Mouse (Mus musculus) CH12.LX (cell line): ENCODE data around the gene Arhgef2.

ENCODE experiments used
- CHD2 ChIP-seq: IDR thresholded peaks from 2 replicates; pipeline ENCODE4 v1.6.1; 2011; ENCODE audit warnings: low read length, improper control_type of control experiment
- CTCF ChIP-seq, 2 experiments: IDR thresholded peaks in 1 of 2; conservative IDR thresholded peaks in 1 of 2; 2 replicates each; pipeline ENCODE4 v1.5.1; 2011 to 2012; ENCODE audit warnings: low read depth in 2 of 2, low read length in 2 of 2, improper control_type of control experiment in 1 of 2, inconsistent platforms in 1 of 2, mild to moderate bottlenecking in 1 of 2, moderate library complexity in 1 of 2
- EP300 ChIP-seq: IDR thresholded peaks from 2 replicates; pipeline ENCODE4 v1.6.1; 2011; ENCODE audit warnings: low read length, improper control_type of control experiment
- MAFK ChIP-seq: IDR thresholded peaks from 2 replicates; pipeline ENCODE4 v1.6.1; 2011; ENCODE audit warnings: low read length, improper control_type of control experiment; ENCODE audit not compliant: insufficient replicate concordance
- MYC ChIP-seq: IDR thresholded peaks from 2 replicates; pipeline ENCODE4 v1.6.1; 2011; ENCODE audit warnings: low read depth, mild to moderate bottlenecking, improper control_type of control experiment, low read length
- POLR2A ChIP-seq: IDR thresholded peaks from 2 replicates; pipeline ENCODE4 v1.6.1; 2011; ENCODE audit warnings: low read depth, mild to moderate bottlenecking, improper control_type of control experiment, low read length
- RAD21 ChIP-seq: IDR thresholded peaks from 2 replicates; pipeline ENCODE4 v1.6.1; 2011; ENCODE audit warnings: low read depth, mild to moderate bottlenecking, low read length, improper control_type of control experiment, moderate library complexity
- SIN3A ChIP-seq: IDR thresholded peaks from 2 replicates; pipeline ENCODE4 v1.6.1; 2012; ENCODE audit warnings: low read length, improper control_type of control experiment, inconsistent platforms
- USF1 ChIP-seq: IDR thresholded peaks from 2 replicates; pipeline ENCODE4 v1.6.1; 2014; ENCODE audit warnings: low read depth, mild to moderate bottlenecking, inconsistent platforms, low read length, improper control_type of control experiment
- USF2 ChIP-seq: conservative IDR thresholded peaks from 2 replicates; pipeline ENCODE4 v1.6.1; 2011; ENCODE audit warnings: low read depth, low read length, improper control_type of control experiment
- ZC3H11A ChIP-seq: IDR thresholded peaks from 2 replicates; pipeline ENCODE4 v1.6.1; 2012; ENCODE audit warnings: low read depth, mild to moderate bottlenecking, inconsistent platforms, low read length, improper control_type of control experiment
- ZKSCAN1 ChIP-seq: IDR thresholded peaks from 2 replicates; pipeline ENCODE4 v1.6.1; 2012; ENCODE audit warnings: low read depth, inconsistent platforms, low read length, improper control_type of control experiment, borderline replicate concordance
- ZMIZ1 ChIP-seq: IDR thresholded peaks from 2 replicates; pipeline ENCODE4 v1.6.1; 2012; ENCODE audit warnings: low read depth, mild to moderate bottlenecking, inconsistent platforms, low read length, improper control_type of control experiment
- ZNF384 ChIP-seq: IDR thresholded peaks from 2 replicates; pipeline ENCODE4 v1.6.1; 2012; ENCODE audit warnings: low read depth, low read length, improper control_type of control experiment, inconsistent platforms

GRCm38 (mm10) chr3:88556616-88557015 is 49.1 kb upstream of the Arhgef2 start:
- TF ChIP-seq CTCF (conservative IDR thresholded peaks at IDR 0.05 in 1 of 2, IDR thresholded peaks at IDR 0.05 in 1 of 2; ENCODE audit: low read depth in 2 of 2, low read length in 2 of 2) (no peak), ZC3H11A (no peak), SIN3A (no peak), RAD21 (no peak), CHD2 (no peak), EP300 (no peak), MYC (no peak), POLR2A (no peak), USF2 (no peak), ZKSCAN1 (no peak), USF1 (no peak), ZMIZ1 (no peak), ZNF384 (no peak), MAFK (no peak)
